Mouse (Mus musculus): ENCODE measurements around the gene H2-Eb1.

GRCm38 (mm10) chr17:34345486-34345885 lies 39.8 kb downstream of the H2-Eb1 start:
- TF ChIP-seq POLR2A (IDR thresholded peaks at IDR 0.05; ENCODE audit: insufficient read depth, low read depth, low read length) (no peak), EP300 (IDR thresholded peaks at IDR 0.05; ENCODE audit: insufficient read depth, low read depth, low read length) (no peak)

Measured in heart, adult 2 months (tissue).